ENCODE assay signal across 29 mouse cellular contexts in the genomic region with DNA sequence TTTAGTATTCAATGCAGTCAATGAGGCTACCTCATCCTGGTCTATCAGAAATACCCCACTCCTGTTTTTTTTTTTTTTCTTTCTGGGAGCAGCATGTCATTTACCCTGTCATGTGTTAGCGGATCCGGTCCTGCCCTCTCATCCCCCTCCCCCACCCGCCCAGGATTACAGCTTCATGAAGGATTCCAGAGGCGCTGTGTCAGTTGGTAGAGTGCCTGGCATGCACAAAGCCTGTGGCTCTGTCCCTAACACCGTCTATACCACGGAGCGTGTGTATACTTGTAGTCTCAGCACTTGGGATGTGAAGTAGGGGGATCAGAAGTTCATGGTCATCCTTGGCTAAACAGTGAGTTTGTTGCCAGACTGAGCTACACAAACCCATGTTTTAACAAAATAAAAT. TPM values are rescaled to one million over a fixed set of nuclear protein-coding genes. Genes with fewer than 3 reads are reported as not detected.
DNase-seq lines count a peak whose midpoint lies in the region; ATAC-seq and TF ChIP-seq lines count a peak whose summit lies in the region.
"Had no signal": no experiment of that assay in that cellular context is flagged by ENCODE, and none has a peak within 500 bp of the region (broad histone marks: within the 10 kb centered on the region; RNA-seq: fewer than 3 reads in every experiment).

No protein-coding gene starts in this region.

- DNase-seq in heart, postnatal 0 days (ENCODE audit: low spot score): no peak
- DNase-seq in heart, adult 2 months: no peak
- peak; percentile 53 for DNase-seq in midbrain, embryonic 14.5 days
- DNase-seq in midbrain, embryonic 10.5 days (ENCODE audit: low spot score): no peak
- peak; percentile 48 for DNase-seq in Muller cell, postnatal 12 days (ENCODE audit: inconsistent ontology term)
- peak; percentile 48 for DNase-seq in brain, embryonic 14.5 days (ENCODE audit: low read depth)
- DNase-seq in cerebellum, postnatal 36 days: no peak
- DNase-seq in kidney, postnatal 36 days: no peak
- DNase-seq: adrenal gland, adult 8-10 months; adrenal gland, postnatal 25 days; cerebellum, adult 18-20 months; cerebellum, adult 9-10 months; cerebellum, postnatal 14 days; gastrocnemius, adult 2 months; gastrocnemius, postnatal 14 days; heart, adult 11 months; heart, postnatal 14 days; heart, postnatal 4 days had no signal

- no peaks in the 10 kb centered on the region for H3K9me3 ChIP-seq in heart, postnatal 0 days (replicated peaks; ENCODE audit: control insufficient read depth, low read length)
- H3K9me3 ChIP-seq in midbrain, embryonic 14.5 days (ENCODE audit: control insufficient read depth, low read length): no peaks in the 10 kb centered on the region
- no peaks in the 10 kb centered on the region for H3K9me3 ChIP-seq in midbrain, embryonic 10.5 days (replicated peaks)
- H3K9me3 ChIP-seq: embryonic facial prominence, embryonic 13.5 days; heart, embryonic 12.5 days; heart, embryonic 15.5 days had no signal

- peak; percentile 62 for ATAC-seq in heart, postnatal 0 days (ENCODE audit: insufficient read depth, low read depth)
- ATAC-seq in midbrain, embryonic 14.5 days (ENCODE audit: low FRiP score, low TSS enrichment): no peak
- ATAC-seq: activated CD4-positive, CD25-positive, alpha-beta regulatory T cell, adult 4 months; CD4-positive, CD25-positive, alpha-beta regulatory T cell, adult 4 months; hindbrain, postnatal 0 days; inflammation-experienced regulatory T-cells, adult 6 months had no signal

- no peak for TF ChIP-seq CTCF in heart, postnatal 0 days (IDR thresholded peaks at IDR 0.05; ENCODE audit: low read depth)
- no peak for TF ChIP-seq CTCF in heart, adult 2 months (IDR thresholded peaks at IDR 0.05)
- TF ChIP-seq CTCF in brain, embryonic 14.5 days (IDR thresholded peaks at IDR 0.05; ENCODE audit: borderline replicate concordance, extremely low read depth, insufficient read depth, insufficient read length): no peak

- TF ChIP-seq POLR2A in heart, adult 2 months (IDR thresholded peaks at IDR 0.05; ENCODE audit: insufficient read depth, low read depth, low read length): no peak
- TF ChIP-seq POLR2A in brain, embryonic 14.5 days (IDR thresholded peaks at IDR 0.05; ENCODE audit: borderline replicate concordance, extremely low read depth, insufficient read depth, insufficient read length, poor library complexity, severe bottlenecking): no peak

- 37% methylated on average over 7 of the region's 7 CpGs for WGBS in heart, postnatal 0 days
- WGBS in heart, adult 2 months: 53% methylated on average over 7 of the region's 7 CpGs
- WGBS in midbrain, embryonic 14.5 days: 36% methylated on average over 7 of the region's 7 CpGs
- WGBS in midbrain, embryonic 10.5 days: 79% methylated on average over 7 of the region's 7 CpGs

- H3K36me3 ChIP-seq in heart, postnatal 0 days (replicated peaks; ENCODE audit: control insufficient read depth, insufficient read depth, low read length): no peaks in the 10 kb centered on the region
- no peaks in the 10 kb centered on the region for H3K36me3 ChIP-seq in heart, adult 2 months (ENCODE audit: control insufficient read depth, insufficient read depth, low read length)
- no peaks in the 10 kb centered on the region for H3K36me3 ChIP-seq in midbrain, embryonic 14.5 days (ENCODE audit: control insufficient read depth, insufficient read depth, low read length)
- H3K36me3 ChIP-seq in midbrain, embryonic 10.5 days: peaks cover 16% of the 10 kb centered on the region
- H3K36me3 ChIP-seq: embryonic facial prominence, embryonic 13.5 days; heart, embryonic 12.5 days; heart, embryonic 15.5 days had no signal

- H3K27me3 ChIP-seq in heart, postnatal 0 days (ENCODE audit: control insufficient read depth, insufficient read depth, low read length): no peaks in the 10 kb centered on the region
- H3K27me3 ChIP-seq in heart, adult 2 months (ENCODE audit: control insufficient read depth, insufficient read depth, low read length): no peaks in the 10 kb centered on the region; the same call in 1 of the 2 replicates
- H3K27me3 ChIP-seq in midbrain, embryonic 14.5 days (ENCODE audit: control insufficient read depth, insufficient read depth, low read length): no peaks in the 10 kb centered on the region
- no peaks in the 10 kb centered on the region for H3K27me3 ChIP-seq in midbrain, embryonic 10.5 days (ENCODE audit: low read depth, poor library complexity, severe bottlenecking)
- H3K27me3 ChIP-seq: heart, embryonic 12.5 days had no signal

- TF ChIP-seq EP300 in heart, postnatal 0 days (IDR thresholded peaks at IDR 0.05; ENCODE audit: low read depth): no peak
- no peak for TF ChIP-seq EP300 in heart, adult 2 months (IDR thresholded peaks at IDR 0.05; ENCODE audit: insufficient read depth, low read depth, low read length)

- no peak overlapping the region for H3K4me3 ChIP-seq in heart, postnatal 0 days (ENCODE audit: low read depth, low read length)
- H3K4me3 ChIP-seq in heart, adult 2 months: no peak overlapping the region
- H3K4me3 ChIP-seq in midbrain, embryonic 14.5 days (replicated peaks; ENCODE audit: low read depth, low read length): no peak overlapping the region
- H3K4me3 ChIP-seq in midbrain, embryonic 10.5 days: no peak overlapping the region
- H3K4me3 ChIP-seq: embryonic facial prominence, embryonic 13.5 days; erythroblast, embryonic 14.5 days; gastrocnemius, adult 2 months; heart, embryonic 12.5 days; heart, embryonic 15.5 days had no signal

- peaks cover 5% of the 10 kb centered on the region; the same call in 1 of the 2 replicates for H3K4me1 ChIP-seq in heart, postnatal 0 days (ENCODE audit: control insufficient read depth, insufficient read depth)
- no peaks in the 10 kb centered on the region for H3K4me1 ChIP-seq in heart, adult 2 months (ENCODE audit: control insufficient read depth, insufficient read depth, low read length)
- H3K4me1 ChIP-seq in midbrain, embryonic 14.5 days (ENCODE audit: control insufficient read depth, insufficient read depth, low read length): peaks cover 18% of the 10 kb centered on the region
- peaks cover 61% of the 10 kb centered on the region for H3K4me1 ChIP-seq in midbrain, embryonic 10.5 days

- H3K79me2 ChIP-seq in heart, adult 2 months (replicated peaks; ENCODE audit: control insufficient read depth, insufficient read depth, low read length): no peaks in the 10 kb centered on the region

- H3K27ac ChIP-seq in heart, postnatal 0 days (ENCODE audit: low read depth): no peak overlapping the region
- H3K27ac ChIP-seq in heart, adult 2 months: no peak overlapping the region
- H3K27ac ChIP-seq in midbrain, embryonic 14.5 days (replicated peaks; ENCODE audit: low read depth, low read length): no peak overlapping the region
- H3K27ac ChIP-seq in midbrain, embryonic 10.5 days (replicated peaks): no peak overlapping the region
- H3K27ac ChIP-seq: embryonic facial prominence, embryonic 13.5 days; gastrocnemius, adult 2 months; heart, embryonic 15.5 days; hindbrain, embryonic 14.5 days; hindbrain, postnatal 0 days had no signal

- no peak overlapping the region for H3K4me2 ChIP-seq in heart, postnatal 0 days (ENCODE audit: low read depth, low read length)
- H3K4me2 ChIP-seq in midbrain, embryonic 14.5 days (ENCODE audit: low read length): no peak overlapping the region
- H3K4me2 ChIP-seq: embryonic facial prominence, embryonic 13.5 days; heart, embryonic 12.5 days; heart, embryonic 15.5 days; hindbrain, embryonic 14.5 days had no signal

- no peak overlapping the region for H3K9ac ChIP-seq in heart, postnatal 0 days (replicated peaks; ENCODE audit: low read depth, low read length)
- H3K9ac ChIP-seq in heart, adult 2 months (ENCODE audit: low read depth, low read length): no peak overlapping the region
- H3K9ac ChIP-seq in midbrain, embryonic 14.5 days (replicated peaks; ENCODE audit: low read length): no peak overlapping the region
- H3K9ac ChIP-seq: embryonic facial prominence, embryonic 13.5 days; heart, embryonic 12.5 days; heart, embryonic 15.5 days; hindbrain, embryonic 14.5 days had no signal

- intact Hi-C loops in heart, adult 2 months (cut with DNase I): no loop called here

RNA-seq across cellular contexts. Expression of gene Tox2, which starts 15.6 kb away (rescaled TPM):
- 0.19 and 1.0 TPM in 2 replicates for total RNA-seq in heart, postnatal 0 days (2014; rRNA removed; ENCODE audit: low replicate concordance)
- 1.2 and 1.7 TPM in 2 replicates for polyA plus RNA-seq in heart, postnatal 0 days (2015; fragmentation: Nextera tagmentation; extraction: Ambion mirVana)
- 1 to 10 TPM; 1.1 to 1.3 TPM for total RNA-seq in heart, adult 2 months (2021)
- polyA plus RNA-seq in heart, adult 2 months (2012; rRNA removed): 1.7 and 2.3 TPM in 2 replicates
- polyA plus RNA-seq in midbrain, embryonic 14.5 days (2014; fragmentation: Nextera tagmentation; extraction: Ambion mirVana): 36.7 and 46.8 TPM in 2 replicates
- polyA plus RNA-seq in midbrain, embryonic 10.5 days (2016; fragmentation: Nextera tagmentation; extraction: Ambion mirVana): 45.5 and 52.3 TPM in 2 replicates
- polyA plus RNA-seq in brain, embryonic 14.5 days (2012; rRNA removed): 67.0 and 70.4 TPM in 2 replicates
- total RNA-seq: common myeloid progenitor, adult 5-6 weeks; MEL had no signal

Comparison
In these comparisons a context has a peak if more than half of its experiments do, and no peak if none do; other contexts are left out.
1. DNase-seq: peak in midbrain, embryonic 14.5 days (single experiment), Muller cell, postnatal 12 days (single experiment) and brain, embryonic 14.5 days (single experiment); none in heart, postnatal 0 days (single experiment), heart, adult 2 months (0 of 2), midbrain, embryonic 10.5 days (single experiment), cerebellum, postnatal 36 days (0 of 2) and kidney, postnatal 36 days (0 of 2).
2. RNA of gene Tox2, which starts 15.6 kb away (polyA plus RNA-seq): 67.0 to 70.4 TPM in brain, embryonic 14.5 days, 36.7 to 46.8 TPM in midbrain, embryonic 14.5 days and 45.5 to 52.3 TPM in midbrain, embryonic 10.5 days; 1.2 to 1.7 TPM in heart, postnatal 0 days and 1.7 to 2.3 TPM in heart, adult 2 months; every median in the first group is over 10 times any median in the second.